Mouse (Mus musculus) skeletal muscle tissue, adult 2 months (tissue): Measurements from ENCODE around the gene Fam129c.
A peak's percentile ranks its signal among the peaks of the same experiment; 100 is the strongest.

ENCODE experiments used
- DNase-seq: peaks from one replicate; pipeline ENCODE4 v3.0.0-alpha.2; 2012; ENCODE audit warnings: low read depth, low spot score

The Fam129c gene

DNA sequence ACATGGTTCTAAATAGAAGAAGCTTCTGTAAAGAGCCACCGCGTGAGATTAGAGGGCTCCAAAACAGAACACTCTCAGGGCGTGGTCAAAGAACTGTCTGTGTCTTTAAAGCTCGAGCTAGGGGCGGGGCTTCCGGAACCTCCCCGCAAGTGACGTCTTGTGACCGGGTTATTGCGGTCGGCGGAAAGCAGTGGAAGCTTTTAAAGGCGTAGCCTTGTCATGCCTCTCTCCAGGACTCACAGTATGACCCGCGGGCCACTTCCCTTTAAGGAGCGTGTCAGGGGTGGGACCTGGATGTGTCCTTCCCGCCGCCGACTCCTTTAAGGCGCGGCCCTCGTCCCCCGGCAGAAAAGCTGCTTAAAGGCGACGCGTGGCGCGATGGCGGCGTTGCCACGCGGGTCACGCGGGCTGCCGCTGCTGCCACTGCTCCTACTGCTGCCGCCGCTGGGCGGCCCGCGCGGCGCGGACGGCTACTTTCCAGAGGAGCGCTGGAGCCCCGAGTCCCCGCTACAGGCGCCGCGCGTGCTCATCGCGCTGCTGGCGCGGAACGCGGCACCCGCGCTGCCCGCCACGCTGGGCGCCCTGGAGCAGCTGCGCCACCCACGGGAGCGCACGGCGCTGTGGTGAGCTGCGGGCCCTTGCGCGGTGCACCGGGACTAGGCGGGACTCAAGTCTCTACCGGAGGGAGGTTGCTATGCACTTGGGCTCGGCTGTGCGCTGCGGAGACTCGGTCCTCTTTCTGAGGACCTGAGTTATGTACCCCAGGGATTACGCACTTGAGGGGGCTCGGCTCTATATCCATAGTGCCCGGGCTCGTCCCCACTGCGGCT is 13.6 kb downstream of the Fam129c start, which contains the start of gene Colgalt1:
TSS of gene Colgalt1 (plus strand) at position 177 of the 830 bp plus-strand sequence.
- DNase-seq = peak; percentile 99

DNA sequence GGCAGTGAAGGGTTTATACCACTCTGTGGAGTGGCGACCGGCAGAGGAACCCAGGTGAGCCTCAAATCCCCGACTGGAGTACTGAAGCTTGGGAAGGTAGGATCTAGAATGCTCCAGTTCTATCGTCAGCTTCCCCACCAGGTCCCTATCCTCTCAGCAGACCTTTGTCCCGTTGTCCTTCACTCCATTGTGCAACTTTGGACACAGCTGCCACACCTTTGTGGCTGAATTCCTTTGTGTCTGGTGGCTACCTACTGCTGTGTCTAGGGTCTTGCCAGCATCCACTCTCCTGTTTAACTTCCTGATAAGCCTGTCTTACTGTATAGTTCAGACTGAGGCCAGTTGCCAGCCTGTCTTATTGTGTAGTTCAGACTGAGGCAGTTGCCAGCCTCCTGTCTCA is 14.7 kb downstream of the Fam129c start:
- no peak for DNase-seq

- DNase-seq = no peak
Observed at GRCm38 (mm10) chr8:71613418-71613817, 16.0 kb downstream of the Fam129c start.

DNA sequence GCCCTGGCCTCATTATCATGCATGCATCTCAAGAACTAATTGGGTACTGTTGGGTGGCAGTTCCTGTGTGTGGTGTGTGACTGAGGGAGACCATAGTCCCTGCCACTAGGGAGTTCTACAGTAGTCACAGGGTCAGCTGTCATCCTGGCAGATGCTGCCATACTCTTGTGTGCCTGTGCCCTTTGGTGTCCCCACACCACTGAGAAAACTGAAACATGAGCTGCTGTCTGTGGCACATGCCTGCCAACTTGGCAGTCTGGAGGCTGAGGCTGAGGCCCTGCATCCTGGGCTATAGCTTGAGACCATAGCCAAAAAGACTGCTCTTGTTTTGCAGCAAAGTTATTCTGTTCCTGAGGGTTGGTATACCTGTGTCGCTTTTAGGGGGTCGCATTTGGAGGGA is 22.3 kb downstream of the Fam129c start:
- DNase-seq = peak; percentile 82

DNA sequence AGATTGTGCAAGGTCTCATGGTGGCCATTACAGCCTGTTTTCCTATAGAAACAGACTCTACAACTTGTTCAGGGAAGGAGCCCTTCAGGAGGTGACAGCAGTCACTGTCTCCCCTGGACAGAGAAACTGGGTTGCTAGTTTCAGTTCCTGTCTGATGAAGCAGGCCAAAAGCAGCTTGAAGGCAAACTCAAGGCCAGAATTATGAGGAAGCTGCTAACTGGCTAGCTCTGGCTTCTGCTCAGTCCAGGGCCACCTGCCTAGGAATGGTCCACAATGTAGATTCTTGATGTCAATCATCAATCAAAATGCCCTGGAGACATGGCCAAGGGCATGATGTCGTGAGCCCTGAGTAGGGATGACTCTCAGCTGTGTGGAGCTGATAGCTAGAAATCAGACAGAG is 27.6 kb downstream of the Fam129c start:
- no peak for DNase-seq

DNA sequence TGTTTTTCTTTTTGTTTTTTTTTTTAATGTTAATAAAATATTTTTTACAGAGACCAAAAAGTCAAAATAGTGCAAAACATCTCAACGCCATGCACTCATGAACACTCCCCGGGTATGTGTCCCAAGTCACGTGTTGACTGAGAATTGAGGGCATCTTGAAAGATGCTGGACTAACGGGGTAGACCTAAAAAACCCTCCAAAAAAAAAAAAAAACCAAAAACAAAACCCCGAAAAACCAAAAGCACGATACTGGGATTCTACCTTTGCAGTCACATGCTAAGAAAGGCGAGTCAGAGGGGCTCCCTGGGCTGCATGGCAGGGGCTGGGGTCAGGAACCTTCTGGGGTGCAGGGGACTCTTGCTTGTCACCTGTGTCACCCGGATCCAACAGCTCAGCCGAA is 29.3 kb downstream of the Fam129c start:
- no peak for DNase-seq

GRCm38 (mm10) chr8:71627265-71628099 is 30.0 kb downstream of the Fam129c start:
- no peak for DNase-seq

- no peak for DNase-seq
Observed at GRCm38 (mm10) chr8:71628396-71629095, 31.1 kb downstream of the Fam129c start.

GRCm38 (mm10) chr8:71629096-71629697 is 31.7 kb downstream of the Fam129c start:
- DNase-seq = peak; percentile 88

GRCm38 (mm10) chr8:71629781-71630212 is 32.3 kb downstream of the Fam129c start:
- no peak for DNase-seq

DNA sequence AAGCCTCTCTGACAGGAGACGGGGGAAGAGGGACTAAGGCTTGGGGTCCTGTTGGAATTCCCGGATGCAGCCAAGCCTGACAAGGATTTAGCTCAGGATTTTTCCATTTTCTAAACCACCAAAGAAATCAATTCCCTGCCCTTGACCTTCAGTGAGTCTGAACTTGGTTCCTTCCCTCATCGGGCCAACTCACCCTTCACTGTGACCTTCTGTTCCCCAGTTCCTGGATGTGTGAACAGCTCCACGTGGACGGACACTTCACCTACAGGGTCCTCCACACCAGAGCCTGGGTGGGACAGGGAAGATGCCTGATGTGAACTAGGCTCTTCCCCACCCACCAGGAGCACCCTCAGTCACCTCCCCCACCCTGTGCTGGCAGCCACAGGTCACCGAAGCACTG is 33.3 kb downstream of the Fam129c start:
- no peak for DNase-seq

DNA sequence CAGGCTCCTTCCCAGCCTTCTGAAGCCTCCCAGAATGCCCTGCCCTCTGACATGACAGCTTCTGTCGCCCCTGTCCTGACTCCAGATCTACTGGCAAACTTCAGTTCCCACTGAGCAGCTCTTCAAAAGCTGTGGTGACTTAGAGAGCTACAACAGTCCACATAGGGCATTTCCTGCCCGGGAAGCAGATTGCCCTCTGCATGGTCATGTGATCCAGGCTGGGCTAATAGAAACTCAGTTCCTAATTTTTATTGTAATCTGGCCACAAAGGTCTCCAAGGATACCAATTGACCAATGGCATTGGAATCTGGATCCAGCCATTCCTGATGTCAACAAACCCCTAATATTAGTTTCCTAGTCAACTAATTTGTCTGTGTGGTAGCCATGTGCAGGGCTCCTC is 34.4 kb downstream of the Fam129c start:
- no peak for DNase-seq

DNA sequence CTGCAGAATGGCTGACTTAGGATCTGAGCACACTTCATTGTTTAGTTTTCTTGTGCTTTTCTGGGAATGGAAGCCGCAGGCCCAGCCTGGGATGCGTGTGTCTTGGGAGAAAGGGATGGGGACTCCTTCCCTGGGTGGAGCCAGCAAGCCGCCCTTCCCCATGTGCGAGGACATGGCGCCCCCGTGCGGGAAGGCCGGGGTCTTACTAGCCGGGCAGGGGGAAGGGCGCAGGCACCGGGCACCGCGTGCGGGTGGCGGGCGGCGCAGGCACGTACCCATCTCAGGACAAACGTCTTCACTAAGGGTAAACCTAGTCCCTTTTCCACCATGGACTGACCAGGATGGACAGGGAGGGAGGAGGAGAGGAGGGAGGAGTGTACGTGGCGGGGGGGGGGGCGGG is 35.7 kb downstream of the Fam129c start:
- peak; percentile 44 for DNase-seq

DNA sequence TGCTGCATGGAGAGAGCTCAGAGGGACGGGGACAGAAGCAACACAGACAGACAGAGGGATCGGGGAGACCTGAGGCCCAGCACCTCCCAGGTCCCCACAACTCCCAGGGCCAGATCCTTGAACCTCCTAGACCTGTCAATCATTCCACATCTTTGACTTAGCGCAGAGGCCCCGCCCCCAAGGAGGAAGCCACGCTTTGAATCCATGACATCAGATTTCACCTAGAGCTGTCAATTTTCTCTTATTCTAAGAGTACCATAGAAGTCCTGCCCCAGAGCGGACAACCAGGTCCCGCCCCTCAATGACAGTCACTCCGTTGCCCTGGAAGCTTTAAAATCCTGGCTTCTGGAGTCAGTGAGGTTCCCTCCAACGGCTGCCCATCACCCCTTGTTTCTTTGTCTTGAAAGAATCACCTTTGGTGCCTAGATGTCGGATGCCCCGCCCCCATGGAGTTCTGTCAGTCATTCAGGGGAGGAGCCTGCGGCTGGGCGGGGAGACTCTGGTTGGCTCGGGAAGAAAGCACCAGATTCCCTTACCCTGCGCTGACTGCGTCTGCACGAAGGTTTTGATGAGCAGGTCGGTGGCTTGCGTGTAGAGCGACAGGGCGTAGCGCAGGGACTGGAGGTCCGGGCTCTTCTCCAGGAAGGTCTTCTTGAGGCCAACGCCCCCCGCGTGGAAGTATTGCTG is 36.7 kb downstream of the Fam129c start:
- DNase-seq = no peak

- DNase-seq = no peak
Observed at GRCm38 (mm10) chr8:71637149-71638095, 40.0 kb downstream of the Fam129c start.

- no peak for DNase-seq
Observed at GRCm38 (mm10) chr8:71638321-71638720, 40.9 kb downstream of the Fam129c start.

GRCm38 (mm10) chr8:71639318-71639717 is 41.9 kb downstream of the Fam129c start:
- no peak for DNase-seq

DNA sequence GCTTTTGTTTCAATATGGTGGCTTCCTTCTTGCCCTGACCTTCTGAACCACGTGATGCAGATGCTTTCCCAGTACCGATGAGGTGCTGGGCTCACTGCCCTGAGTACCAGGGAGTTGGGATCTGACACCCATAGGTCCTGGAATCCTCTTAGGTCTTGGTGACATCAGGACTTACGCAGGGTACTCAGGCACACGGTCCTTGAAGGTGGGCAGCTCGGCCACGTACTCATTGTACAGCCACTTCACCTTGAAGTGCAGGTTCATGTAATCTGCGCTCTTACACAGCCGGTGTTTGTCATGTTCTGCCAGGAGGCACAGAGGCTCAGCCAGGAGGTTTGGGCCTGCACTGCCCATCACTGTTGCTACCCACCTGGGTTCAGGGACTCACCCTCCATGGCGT is 48.1 kb downstream of the Fam129c start:
- DNase-seq = no peak

GRCm38 (mm10) chr8:71654600-71654999 is 57.2 kb downstream of the Fam129c start:
- no peak for DNase-seq
